10 mouse cellular contexts compared by ENCODE assay signal in the genomic region with DNA sequence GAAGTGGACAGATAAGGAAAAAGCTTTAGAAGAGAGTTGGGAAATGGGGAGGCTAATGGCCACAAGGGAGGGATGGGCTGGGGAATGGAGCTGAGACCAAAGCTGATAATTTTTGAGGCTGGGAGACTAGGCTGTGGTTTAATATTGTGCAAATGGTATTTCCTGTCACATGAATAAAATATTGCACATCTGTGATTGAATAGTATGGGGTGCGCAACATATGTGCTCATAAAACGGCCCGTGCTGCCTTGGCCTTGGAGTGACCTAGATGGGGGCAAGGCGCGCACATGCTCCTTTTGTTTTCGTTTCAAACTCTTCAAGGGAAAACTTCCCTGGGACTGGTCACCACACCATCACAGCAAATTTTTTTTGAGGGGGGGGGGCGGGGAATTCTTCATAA. TPM values are rescaled to one million over a fixed set of nuclear protein-coding genes. Genes with fewer than 3 reads are reported as not detected.
DNase-seq lines count a peak whose midpoint lies in the region; ATAC-seq and TF ChIP-seq lines count a peak whose summit lies in the region.
"Had no signal": no experiment of that assay in that cellular context is flagged by ENCODE, and none has a peak within 500 bp of the region (broad histone marks: within the 10 kb centered on the region; RNA-seq: fewer than 3 reads in every experiment).

No protein-coding gene starts in this region.

- H3K4me1 ChIP-seq in hindbrain, embryonic 12.5 days = peaks cover 33% of the 10 kb centered on the region
- peaks cover 4% of the 10 kb centered on the region for H3K4me1 ChIP-seq in hindbrain, postnatal 0 days (ENCODE audit: insufficient read depth, low read length)
- H3K4me1 ChIP-seq in embryonic facial prominence, embryonic 13.5 days = peaks cover 64% of the 10 kb centered on the region
- H3K4me1 ChIP-seq in limb, embryonic 10.5 days = peaks cover 41% of the 10 kb centered on the region

- no peaks in the 10 kb centered on the region for H3K36me3 ChIP-seq in hindbrain, embryonic 12.5 days
- no peaks in the 10 kb centered on the region for H3K36me3 ChIP-seq in hindbrain, postnatal 0 days (ENCODE audit: insufficient read depth, low read length)
- peaks cover 21% of the 10 kb centered on the region for H3K36me3 ChIP-seq in embryonic facial prominence, embryonic 13.5 days
- H3K36me3 ChIP-seq in limb, embryonic 10.5 days = peaks cover 22% of the 10 kb centered on the region
- H3K36me3 ChIP-seq: G1E had no signal

- H3K9me3 ChIP-seq in hindbrain, embryonic 12.5 days (replicated peaks) = no peaks in the 10 kb centered on the region
- H3K9me3 ChIP-seq in hindbrain, postnatal 0 days (ENCODE audit: low read length) = no peaks in the 10 kb centered on the region
- H3K9me3 ChIP-seq in embryonic facial prominence, embryonic 13.5 days = no peaks in the 10 kb centered on the region
- no peaks in the 10 kb centered on the region for H3K9me3 ChIP-seq in limb, embryonic 10.5 days (replicated peaks)
- H3K9me3 ChIP-seq: G1E had no signal

- H3K4me2 ChIP-seq in hindbrain, embryonic 12.5 days (replicated peaks) = no peak overlapping the region
- no peak overlapping the region for H3K4me2 ChIP-seq in hindbrain, postnatal 0 days (ENCODE audit: low read depth, low read length)
- peak overlapping the region; percentile 38 for H3K4me2 ChIP-seq in embryonic facial prominence, embryonic 13.5 days

- peak overlapping the region; percentile 60 for H3K27ac ChIP-seq in hindbrain, embryonic 12.5 days
- no peak overlapping the region; the same call in 1 of the 2 replicates for H3K27ac ChIP-seq in hindbrain, postnatal 0 days
- H3K27ac ChIP-seq in embryonic facial prominence, embryonic 13.5 days = peak overlapping the region; percentile 90
- peak overlapping the region; percentile 72 for H3K27ac ChIP-seq in limb, embryonic 10.5 days

- TF ChIP-seq CTCF in hindbrain, postnatal 0 days (IDR thresholded peaks at IDR 0.05; ENCODE audit: low read depth) = no peak

- no peaks in the 10 kb centered on the region for H3K27me3 ChIP-seq in hindbrain, embryonic 12.5 days
- no peaks in the 10 kb centered on the region for H3K27me3 ChIP-seq in hindbrain, postnatal 0 days (ENCODE audit: insufficient read depth, low read length)
- no peaks in the 10 kb centered on the region for H3K27me3 ChIP-seq in embryonic facial prominence, embryonic 13.5 days
- H3K27me3 ChIP-seq in limb, embryonic 10.5 days (ENCODE audit: low read depth, poor library complexity, severe bottlenecking) = no peaks in the 10 kb centered on the region

- no peak for ATAC-seq in hindbrain, embryonic 12.5 days (ENCODE audit: low FRiP score)
- no peak for ATAC-seq in hindbrain, postnatal 0 days
- ATAC-seq in embryonic facial prominence, embryonic 13.5 days (ENCODE audit: insufficient number of reproducible peaks, insufficient read depth, low FRiP score, low TSS enrichment, low read depth) = no peak

- no peak overlapping the region for H3K4me3 ChIP-seq in hindbrain, embryonic 12.5 days
- no peak overlapping the region for H3K4me3 ChIP-seq in hindbrain, postnatal 0 days (ENCODE audit: low read length)
- no peak overlapping the region for H3K4me3 ChIP-seq in embryonic facial prominence, embryonic 13.5 days
- H3K4me3 ChIP-seq in limb, embryonic 10.5 days = no peak overlapping the region

- no peak overlapping the region for H3K9ac ChIP-seq in hindbrain, embryonic 12.5 days
- H3K9ac ChIP-seq in hindbrain, postnatal 0 days (replicated peaks; ENCODE audit: low read length) = no peak overlapping the region
- no peak overlapping the region for H3K9ac ChIP-seq in embryonic facial prominence, embryonic 13.5 days

- WGBS in hindbrain, embryonic 12.5 days = 68% methylated on average over 7 of the region's 7 CpGs
- 81% methylated on average over 7 of the region's 7 CpGs for WGBS in hindbrain, postnatal 0 days
- 44% methylated on average over 7 of the region's 7 CpGs for WGBS in embryonic facial prominence, embryonic 13.5 days
- WGBS in limb, embryonic 10.5 days = 78% methylated on average over 7 of the region's 7 CpGs

- no peak for DNase-seq in hindbrain, postnatal 0 days (ENCODE audit: low spot score)
- peak; percentile 1 for DNase-seq in 416B (ENCODE audit: low read depth)
- DNase-seq in limb, embryonic 10.5 days (ENCODE audit: low spot score) = no peak
- no peak for DNase-seq in ovary, adult 18-20 months (ENCODE audit: low spot score)
- no peak for DNase-seq in spleen, adult 12 weeks (ENCODE audit: low spot score)
- no peak for DNase-seq in urinary bladder, postnatal 25 days (ENCODE audit: low spot score)
- DNase-seq: gastrocnemius, postnatal 25 days had no signal

RNA-seq across cellular contexts. Expression of a gene that starts 28.4 kb away (rescaled TPM):
- polyA plus RNA-seq in hindbrain, embryonic 12.5 days (2016; fragmentation: Nextera tagmentation; extraction: Ambion mirVana) = 3.1 and 3.4 TPM in 2 replicates
- total RNA-seq in hindbrain, postnatal 0 days (2014; rRNA removed) = 2.5 and 2.9 TPM in 2 replicates
- 1.6 and 1.8 TPM in 2 replicates for polyA plus RNA-seq in hindbrain, postnatal 0 days (2015; fragmentation: Nextera tagmentation; extraction: Ambion mirVana)
- polyA plus RNA-seq in embryonic facial prominence, embryonic 13.5 days (2015; fragmentation: Nextera tagmentation; extraction: Ambion mirVana) = 8.2 and 9.6 TPM in 2 replicates
- polyA plus RNA-seq in limb, embryonic 10.5 days (2016; fragmentation: Nextera tagmentation; extraction: Ambion mirVana) = 2.4 and 3.0 TPM in 2 replicates

RNA-seq across cellular contexts. Expression of a gene that starts 42.5 kb away (rescaled TPM):
- polyA plus RNA-seq in hindbrain, embryonic 12.5 days (2016; fragmentation: Nextera tagmentation; extraction: Ambion mirVana) = 0.72 and 0.87 TPM in 2 replicates
- not detected in 2 replicates for total RNA-seq in hindbrain, postnatal 0 days (2014; rRNA removed)
- 0.38 and 0.53 TPM in 2 replicates for polyA plus RNA-seq in hindbrain, postnatal 0 days (2015; fragmentation: Nextera tagmentation; extraction: Ambion mirVana)
- 0.39 TPM in 1 of 2 replicates, not detected in the other for polyA plus RNA-seq in embryonic facial prominence, embryonic 13.5 days (2015; fragmentation: Nextera tagmentation; extraction: Ambion mirVana)
- polyA plus RNA-seq in limb, embryonic 10.5 days (2016; fragmentation: Nextera tagmentation; extraction: Ambion mirVana) = 0.24 and 0.38 TPM in 2 replicates
- total RNA-seq: G1E; gastrocnemius, postnatal 25 days had no signal
- polyA plus RNA-seq: G1E had no signal
